In the genomic region with DNA sequence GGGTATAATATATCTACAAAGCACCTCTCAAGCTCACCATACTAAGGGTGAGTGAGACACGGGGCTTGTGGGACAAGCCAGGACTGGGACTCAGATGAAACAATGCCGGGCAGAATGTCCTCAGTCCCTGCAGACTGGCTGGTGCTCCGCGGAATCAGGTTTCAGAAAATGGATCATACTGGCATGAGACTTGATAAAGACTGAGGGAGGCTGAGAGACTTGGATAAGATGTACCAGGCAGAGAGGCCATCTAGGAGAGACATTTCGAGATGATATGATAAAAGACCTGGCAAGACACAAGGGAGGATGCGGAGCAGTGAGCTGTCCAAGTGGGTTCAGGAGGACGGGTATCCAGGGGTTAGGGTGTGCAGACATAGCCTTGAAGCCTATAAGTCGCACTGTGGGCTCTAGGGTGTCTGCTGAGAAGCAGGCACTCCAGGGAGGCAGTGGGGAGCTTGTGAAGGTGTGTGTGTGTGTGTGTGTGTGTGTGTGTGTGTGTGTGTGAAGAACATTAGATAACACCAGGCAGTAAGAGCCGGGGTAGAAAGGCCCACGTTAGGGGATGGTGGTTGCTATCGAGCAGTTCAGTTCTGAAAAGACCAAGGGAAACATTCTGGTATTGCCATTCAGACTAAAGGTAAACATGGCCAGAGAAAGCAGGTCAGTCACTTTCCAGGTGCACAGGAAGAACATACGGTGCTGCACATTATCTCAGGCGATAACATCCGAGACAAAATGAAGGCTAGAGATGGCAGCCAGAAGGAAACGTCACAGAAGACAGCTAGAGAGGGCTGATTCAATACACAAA, we compare ENCODE assay signal across 8 mouse cellular contexts. TPM values are rescaled to one million over a fixed set of nuclear protein-coding genes. Genes with fewer than 3 reads are reported as not detected.
DNase-seq lines count a peak whose midpoint lies in the region; ATAC-seq and TF ChIP-seq lines count a peak whose summit lies in the region.

No protein-coding gene starts in this region.

- H3K27me3 ChIP-seq in limb, embryonic 12.5 days: no peaks in the 10 kb centered on the region
- no peaks in the 10 kb centered on the region; the same call in 1 of the 2 replicates for H3K27me3 ChIP-seq in neural tube, embryonic 13.5 days

- no peak for DNase-seq in gastrocnemius, adult 2 months
- no peak for DNase-seq in gastrocnemius, postnatal 14 days
- no peak for DNase-seq in layer of hippocampus, postnatal 36 days

- intact Hi-C loops in gastrocnemius, adult 2 months (cut with DNase I): loop anchor here (2.0 kb wide), 1 partner anchor 45 kb away; no protein-coding TSS in a partner anchor
- intact Hi-C loops in gastrocnemius, postnatal 14 days (cut with DNase I; ENCODE audit: low total_unique reads): loop anchor here (10.0 kb wide), 1 partner anchor 57 kb away; no protein-coding TSS in a partner anchor

- no peak for TF ChIP-seq CTCF in gastrocnemius, adult 2 months (IDR thresholded peaks at IDR 0.05)

- peak overlapping the region; percentile 95 for H3K4me3 ChIP-seq in gastrocnemius, adult 2 months
- H3K4me3 ChIP-seq in limb, embryonic 12.5 days (replicated peaks): peak overlapping the region; percentile 98
- peak overlapping the region; percentile 98 for H3K4me3 ChIP-seq in neural tube, embryonic 13.5 days

- peak overlapping the region; percentile 97 for H3K9ac ChIP-seq in limb, embryonic 12.5 days (replicated peaks)
- peak overlapping the region; percentile 79 for H3K9ac ChIP-seq in neural tube, embryonic 13.5 days

- H3K36me3 ChIP-seq in limb, embryonic 12.5 days: no peaks in the 10 kb centered on the region
- no peaks in the 10 kb centered on the region for H3K36me3 ChIP-seq in neural tube, embryonic 13.5 days

- ATAC-seq in CD4-positive, CD25-positive, alpha-beta regulatory T cell, adult 4 months: peak; percentile 17
- peak; percentile 27 for ATAC-seq in erythroblast, adult 5-6 weeks (replicated peaks; ENCODE audit: low FRiP score, poor library complexity, severe bottlenecking)
- no peak for ATAC-seq in limb, embryonic 12.5 days (ENCODE audit: insufficient number of reproducible peaks, insufficient read depth, low FRiP score, low TSS enrichment, low read depth)
- ATAC-seq in neural tube, embryonic 13.5 days (ENCODE audit: low read depth): no peak
- no peak; the same call in 1 of the 2 replicates for ATAC-seq in frontal cortex, adult (ENCODE audit: low TSS enrichment)

- WGBS in limb, embryonic 12.5 days: 67% methylated on average over 15 of the region's 15 CpGs
- WGBS in neural tube, embryonic 13.5 days: 63% methylated on average over 15 of the region's 15 CpGs

- peak overlapping the region; percentile 68 for H3K4me2 ChIP-seq in limb, embryonic 12.5 days
- H3K4me2 ChIP-seq in neural tube, embryonic 13.5 days: peak overlapping the region; percentile 68

- peaks cover 33% of the 10 kb centered on the region for H3K4me1 ChIP-seq in limb, embryonic 12.5 days (replicated peaks)
- peaks cover 27% of the 10 kb centered on the region for H3K4me1 ChIP-seq in neural tube, embryonic 13.5 days (replicated peaks)

- H3K27ac ChIP-seq in gastrocnemius, adult 2 months: peak overlapping the region; percentile 99
- H3K27ac ChIP-seq in limb, embryonic 12.5 days: peak overlapping the region; percentile 90
- H3K27ac ChIP-seq in neural tube, embryonic 13.5 days (replicated peaks): peak overlapping the region; percentile 82

- H3K9me3 ChIP-seq in limb, embryonic 12.5 days: no peaks in the 10 kb centered on the region
- no peaks in the 10 kb centered on the region for H3K9me3 ChIP-seq in neural tube, embryonic 13.5 days

RNA-seq across cellular contexts. Expression of gene Pdcd4, which starts 10.1 kb away (rescaled TPM):
- total RNA-seq in gastrocnemius, adult 2 months (2021): 10 to 100 TPM; 14.8 to 16.8 TPM
- 10 to 100 TPM; 20.6 to 22.4 TPM for total RNA-seq in gastrocnemius, postnatal 14 days (2021)
- polyA plus RNA-seq in CD4-positive, CD25-positive, alpha-beta regulatory T cell, adult 4 months (2017; shearing (Covaris generic)): 100 to 1,000 TPM; 447 to 643 TPM
- 46.9 and 57.7 TPM in 2 replicates for total RNA-seq in erythroblast, adult 5-6 weeks (2015; ENCODE audit: low replicate concordance)
- total RNA-seq in erythroblast, adult 5-6 weeks (2017; ENCODE audit: low replicate concordance): 66.9 and 99.0 TPM in 2 replicates
- polyA plus RNA-seq in limb, embryonic 12.5 days (2016; fragmentation: Nextera tagmentation; extraction: Ambion mirVana): 106 and 107 TPM in 2 replicates
- 80.5 and 82.1 TPM in 2 replicates for polyA plus RNA-seq in neural tube, embryonic 13.5 days (2015; fragmentation: Nextera tagmentation; extraction: Ambion mirVana)
- 100 to 1,000 TPM; 115 to 125 TPM for total RNA-seq in layer of hippocampus, postnatal 36 days (2021)

RNA-seq across cellular contexts. Expression of gene Shoc2, which starts 42.0 kb away (rescaled TPM):
- total RNA-seq in gastrocnemius, adult 2 months (2021): 10 to 100 TPM; 24.0 to 28.3 TPM
- total RNA-seq in gastrocnemius, postnatal 14 days (2021): 10 to 100 TPM; 21.9 to 24.3 TPM
- polyA plus RNA-seq in CD4-positive, CD25-positive, alpha-beta regulatory T cell, adult 4 months (2017; shearing (Covaris generic)): 10 to 100 TPM; 65.7 to 68.8 TPM
- 23.6 and 25.1 TPM in 2 replicates for total RNA-seq in erythroblast, adult 5-6 weeks (2015; ENCODE audit: low replicate concordance)
- total RNA-seq in erythroblast, adult 5-6 weeks (2017; ENCODE audit: low replicate concordance): 18.4 and 18.6 TPM in 2 replicates
- 41.7 and 46.8 TPM in 2 replicates for polyA plus RNA-seq in limb, embryonic 12.5 days (2016; fragmentation: Nextera tagmentation; extraction: Ambion mirVana)
- polyA plus RNA-seq in neural tube, embryonic 13.5 days (2015; fragmentation: Nextera tagmentation; extraction: Ambion mirVana): 71.5 and 72.9 TPM in 2 replicates
- total RNA-seq in layer of hippocampus, postnatal 36 days (2021): 10 to 100 TPM; 51.8 to 52.1 TPM

RNA-seq across cellular contexts. Expression of gene Bbip1, which starts 42.3 kb away (rescaled TPM):
- total RNA-seq in gastrocnemius, adult 2 months (2021): 10 to 100 TPM; 33.3 to 40.6 TPM
- total RNA-seq in gastrocnemius, postnatal 14 days (2021): 10 to 100 TPM; 33.5 to 34.6 TPM
- 100 to 1,000 TPM; 101 to 113 TPM for polyA plus RNA-seq in CD4-positive, CD25-positive, alpha-beta regulatory T cell, adult 4 months (2017; shearing (Covaris generic))
- total RNA-seq in erythroblast, adult 5-6 weeks (2015; ENCODE audit: low replicate concordance): 31.3 and 40.5 TPM in 2 replicates
- total RNA-seq in erythroblast, adult 5-6 weeks (2017; ENCODE audit: low replicate concordance): 18.9 and 28.3 TPM in 2 replicates
- 89.6 and 93.3 TPM in 2 replicates for polyA plus RNA-seq in limb, embryonic 12.5 days (2016; fragmentation: Nextera tagmentation; extraction: Ambion mirVana)
- polyA plus RNA-seq in neural tube, embryonic 13.5 days (2015; fragmentation: Nextera tagmentation; extraction: Ambion mirVana): 143 and 148 TPM in 2 replicates
- 10 to 100 TPM; 58.6 to 58.8 TPM for total RNA-seq in layer of hippocampus, postnatal 36 days (2021)

Comparison
In these comparisons a context has a peak if more than half of its experiments do, and no peak if none do; other contexts are left out.
1. ATAC-seq: peak in CD4-positive, CD25-positive, alpha-beta regulatory T cell, adult 4 months (single experiment) and erythroblast, adult 5-6 weeks (single experiment); none in limb, embryonic 12.5 days (single experiment), neural tube, embryonic 13.5 days (single experiment) and frontal cortex, adult (single experiment).
2. Peak in every context shown above with its lines, with median percentiles within 50 percentile points of each other: H3K27ac ChIP-seq and H3K4me3 ChIP-seq.